Mouse (Mus musculus) megakaryocyte, embryonic 14.5 days (primary cell): Measurements from ENCODE around the gene Angptl2.

Experiments used
- FLI1 ChIP-seq: IDR thresholded peaks from 2 replicates; pipeline ENCODE4 v1.6.1; 2012; ENCODE audit warnings: low read length, inconsistent platforms, mixed read lengths
- GATA1 ChIP-seq: IDR thresholded peaks from 3 replicates; pipeline ENCODE4 v1.6.1; 2012; ENCODE audit warnings: mixed read lengths, low read length, inconsistent platforms, borderline replicate concordance

- TF ChIP-seq FLI1, result no peak
- TF ChIP-seq GATA1, result no peak
Measured at GRCm38 (mm10) chr2:33215700-33216509, at the start of gene Angptl2.
